Mouse (Mus musculus) cerebellum, postnatal 4 days (tissue): ENCODE measurements at regions not wholly inside any gene's neighbourhood (a gene's known extent, or its start where the extent isn't known, plus 50 kb on each side); places are given as distances from the start of the nearest gene placed in this dataset.

Experiments used
- DNase-seq, 2 experiments: peaks; one replicate each; pipeline ENCODE4 v3.0.0; 2022; ENCODE audit warnings: low spot score in 2 of 2, mixed read lengths in 1 of 2

- DNase-seq: no peak
These were observed 268.5 kb downstream of the AW209491 start for GRCm38 (mm10) chr13:14898495-14898894.

- DNase-seq: no peak
These were observed 300.3 kb downstream of the AW209491 start for GRCm38 (mm10) chr13:14930137-14930785.

- no peak for DNase-seq
These were observed 336.3 kb downstream of the AW209491 start for GRCm38 (mm10) chr13:14966187-14966726.

GRCm38 (mm10) chr13:15002700-15003099 is 372.7 kb downstream of the AW209491 start:
- DNase-seq: no peak

- DNase-seq: no peak
These were observed 381.7 kb downstream of the AW209491 start for GRCm38 (mm10) chr13:15011638-15012037.

GRCm38 (mm10) chr13:15018811-15019745 is 389.1 kb downstream of the AW209491 start:
- no peak for DNase-seq

- no peak for DNase-seq
These were observed 396.6 kb downstream of the AW209491 start for GRCm38 (mm10) chr13:15026601-15027000.

GRCm38 (mm10) chr13:15052667-15053375 is 410.2 kb upstream of the Gli3 start:
- DNase-seq: no peak

- DNase-seq: no peak
These were observed 408.3 kb upstream of the Gli3 start for GRCm38 (mm10) chr13:15054705-15055104.

- no peak for DNase-seq
These were observed 384.4 kb upstream of the Gli3 start for GRCm38 (mm10) chr13:15078635-15079094.

- DNase-seq: no peak
These were observed 383.9 kb upstream of the Gli3 start for GRCm38 (mm10) chr13:15079148-15079547.

GRCm38 (mm10) chr13:15082255-15082932 is 380.6 kb upstream of the Gli3 start:
- no peak for DNase-seq

- no peak for DNase-seq
These were observed 368.2 kb upstream of the Gli3 start for GRCm38 (mm10) chr13:15094836-15095235.

GRCm38 (mm10) chr13:15107753-15108305 is 355.2 kb upstream of the Gli3 start:
- no peak for DNase-seq

- DNase-seq: peak in 1 of 2 experiments; percentile 10
These were observed 349.7 kb upstream of the Gli3 start for GRCm38 (mm10) chr13:15113383-15113782.

GRCm38 (mm10) chr13:15130249-15130648 is 332.8 kb upstream of the Gli3 start:
- no peak for DNase-seq

GRCm38 (mm10) chr13:15146167-15146566 is 316.9 kb upstream of the Gli3 start:
- no peak for DNase-seq

- DNase-seq: no peak
These were observed 282.1 kb upstream of the Gli3 start for GRCm38 (mm10) chr13:15180898-15181297.

GRCm38 (mm10) chr13:15211635-15212352 is 251.2 kb upstream of the Gli3 start:
- no peak for DNase-seq

GRCm38 (mm10) chr13:15212353-15212850 is 250.6 kb upstream of the Gli3 start:
- DNase-seq: no peak
